Mouse (Mus musculus) embryonic fibroblast, embryonic 13.5 days (primary cell): ENCODE data around the gene Lrrc39. TPM values are rescaled to one million over a fixed set of nuclear protein-coding genes. Genes with fewer than 3 reads are reported as not detected.
A peak's percentile ranks its signal among the peaks of the same experiment; 100 is the strongest.

Experiments
- H3K27ac ChIP-seq: 2 replicates; pipeline ENCODE4 v1.5.1; 2012; ENCODE audit warnings: low read length, control low read depth, inconsistent platforms; ENCODE audit not compliant: insufficient read depth
- H3K4me1 ChIP-seq: 2 replicates; pipeline ENCODE4 v1.6.1; 2011; ENCODE audit warnings: low read length; ENCODE audit not compliant: control insufficient read depth, insufficient read depth
- H3K4me3 ChIP-seq: 2 replicates; pipeline ENCODE4 v1.5.1; 2011; ENCODE audit warnings: mild to moderate bottlenecking, control low read depth, low read length; ENCODE audit not compliant: insufficient read depth
- CTCF ChIP-seq: IDR thresholded peaks from 2 replicates; pipeline ENCODE4 v1.5.1; 2011; ENCODE audit warnings: mild to moderate bottlenecking, control low read depth, low read length, moderate library complexity, borderline replicate concordance; ENCODE audit not compliant: insufficient read depth
- POLR2A ChIP-seq: IDR thresholded peaks from 2 replicates; pipeline ENCODE4 v1.6.1; 2011; ENCODE audit warnings: low read depth, mild to moderate bottlenecking, control low read depth, low read length, moderate library complexity
- polyA plus RNA-seq: library from polyadenylated mRNA; stranded (reverse); fragments of >200 nt; gene quantifications from 2 replicates; pipeline ENCODE4 v1.2.4, GENCODE M21; 2011; ENCODE audit warnings: low read depth; ENCODE audit not compliant: missing spikeins, insufficient read length

Gene Lrrc39
- 0.43 TPM in 1 of 2 replicates, not detected in the other for polyA plus RNA-seq

GRCm38 (mm10) chr3:116562408-116563094, at the start of gene Lrrc39:
Lrrc39 (plus strand) TSS chr3:116562973.
- TF ChIP-seq CTCF (no peak), POLR2A (no peak)
- Histone ChIP-seq H3K4me3 (no peak within 1 kb of the TSS), H3K27ac (peak within 1 kb of the TSS; percentile 27; the same call in 1 of the 2 replicates), H3K4me1 (no peaks in the 10 kb centered on the region)

DNA sequence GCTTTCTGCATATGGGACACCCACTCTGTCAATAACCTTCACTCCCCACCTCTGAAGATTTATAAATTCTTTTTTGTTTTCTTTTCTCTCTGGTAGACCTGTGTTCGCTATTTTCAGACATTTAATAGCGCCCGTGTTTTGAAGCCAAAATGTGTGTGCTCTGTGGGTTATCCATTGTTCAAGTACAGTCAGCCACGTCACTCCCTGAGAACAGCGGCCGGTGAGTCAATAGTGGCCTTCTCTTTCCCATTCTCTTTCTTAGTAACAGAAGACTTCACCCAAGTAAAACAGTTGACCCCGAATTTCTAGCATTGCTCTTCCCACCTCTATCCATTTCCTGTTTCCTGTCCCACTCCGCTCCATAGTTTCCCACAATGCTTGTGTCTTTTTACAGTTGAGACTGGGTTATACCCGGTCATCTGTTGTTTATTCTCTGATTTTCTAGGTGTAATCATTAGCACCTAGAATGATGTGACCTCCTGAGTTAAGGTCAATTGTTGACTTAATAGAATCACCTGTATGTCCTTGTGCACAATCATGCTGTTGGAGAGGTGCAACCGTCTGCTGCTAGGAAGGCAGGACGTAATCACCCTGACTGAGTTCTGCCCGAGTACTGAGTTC, 42.5 kb upstream of the Lrrc39 start:
- H3K27ac ChIP-seq, result no peak overlapping the region
- H3K4me3 ChIP-seq, result no peak overlapping the region
- no peaks in the 10 kb centered on the region for H3K4me1 ChIP-seq
- TF ChIP-seq POLR2A, result no peak

- Histone ChIP-seq H3K4me1 (no peaks in the 10 kb centered on the region), H3K4me3 (no peak overlapping the region), H3K27ac (no peak overlapping the region)
- TF ChIP-seq CTCF (no peak), POLR2A (no peak)
Observed at GRCm38 (mm10) chr3:116529741-116530140, 33.0 kb upstream of the Lrrc39 start.

DNA sequence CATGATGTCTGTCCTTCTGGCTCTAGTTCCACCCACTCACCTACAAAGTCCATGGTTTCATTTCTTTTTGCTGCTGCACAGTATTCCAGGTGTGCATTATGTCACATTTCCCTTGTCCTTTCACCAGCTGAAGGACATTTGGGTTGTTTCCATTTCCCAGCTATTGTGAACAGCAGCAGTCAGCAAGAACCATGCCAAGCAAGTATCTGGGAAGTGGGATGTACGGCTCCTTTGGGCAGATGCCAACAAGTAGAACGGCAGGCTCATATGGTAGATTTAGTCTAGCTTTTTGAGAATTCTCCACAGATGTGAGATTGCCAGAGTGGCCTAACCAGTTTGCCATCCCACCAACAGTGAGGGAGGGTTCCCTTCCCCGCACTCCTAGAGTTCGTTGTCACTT, 31.9 kb upstream of the Lrrc39 start:
- Histone ChIP-seq H3K27ac (no peak overlapping the region), H3K4me1 (no peaks in the 10 kb centered on the region)
- TF ChIP-seq POLR2A, result no peak
- no peak for TF ChIP-seq CTCF

GRCm38 (mm10) chr3:116536428-116537199, 26.2 kb upstream of the Lrrc39 start:
- Histone ChIP-seq H3K27ac (no peak overlapping the region), H3K4me1 (no peaks in the 10 kb centered on the region; the same call in 1 of the 2 replicates), H3K4me3 (no peak overlapping the region)
- no peak for TF ChIP-seq CTCF
- no peak for TF ChIP-seq POLR2A

More for the DNA sequence above, 31.9 kb upstream of the Lrrc39 start:
- no peak overlapping the region for H3K4me3 ChIP-seq

- no peak for TF ChIP-seq POLR2A
- TF ChIP-seq CTCF, result no peak
- Histone ChIP-seq H3K27ac (no peak overlapping the region), H3K4me3 (no peak overlapping the region), H3K4me1 (no peaks in the 10 kb centered on the region; the same call in 1 of the 2 replicates)
Observed at GRCm38 (mm10) chr3:116537200-116537573, 25.6 kb upstream of the Lrrc39 start.

DNA sequence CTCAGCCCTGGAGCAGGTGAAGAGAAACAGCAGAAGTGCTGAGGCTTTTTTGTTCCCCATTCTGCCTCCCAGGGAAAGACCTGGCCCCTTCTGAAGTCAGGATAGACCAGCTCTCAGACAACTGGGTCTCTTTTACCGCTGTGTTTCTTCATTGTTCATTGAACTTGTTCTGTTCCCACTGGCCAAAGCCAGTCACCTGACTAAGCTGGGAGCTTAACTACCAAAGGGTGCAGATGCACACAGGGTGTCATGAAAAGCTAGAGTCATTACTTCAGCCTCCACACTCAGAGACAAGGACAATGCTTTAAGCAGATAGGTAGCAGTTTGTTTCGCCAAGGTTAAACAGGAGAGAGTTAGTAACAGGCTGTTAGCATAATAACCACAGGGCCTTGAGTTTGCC, 20.7 kb upstream of the Lrrc39 start:
- no peaks in the 10 kb centered on the region for H3K4me1 ChIP-seq
- H3K27ac ChIP-seq, result no peak overlapping the region
- no peak overlapping the region for H3K4me3 ChIP-seq
- TF ChIP-seq POLR2A (no peak), CTCF (no peak)

DNA sequence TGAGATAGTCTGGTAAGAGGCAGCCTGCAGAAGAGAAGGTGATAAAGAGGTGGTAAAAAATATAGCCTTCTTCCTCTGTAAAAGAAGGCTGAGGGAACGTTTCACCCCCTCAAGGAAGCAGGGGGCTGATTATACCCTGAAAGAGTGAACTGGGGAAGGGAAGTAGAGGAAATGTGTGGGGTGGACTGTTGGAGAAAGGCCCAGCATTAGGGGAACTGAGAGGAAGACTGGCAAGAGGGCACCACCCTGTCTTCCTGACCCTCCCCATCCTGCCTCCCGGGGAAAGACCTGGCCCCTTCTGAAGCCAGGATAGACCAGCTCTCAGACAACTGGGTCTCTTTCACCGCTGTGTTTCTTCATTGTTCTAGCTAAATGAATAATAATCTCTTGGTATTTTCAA, 20.2 kb upstream of the Lrrc39 start:
- TF ChIP-seq POLR2A, result no peak
- no peak for TF ChIP-seq CTCF
- H3K4me1 ChIP-seq, result no peaks in the 10 kb centered on the region
- no peak overlapping the region for H3K4me3 ChIP-seq
- H3K27ac ChIP-seq, result no peak overlapping the region

- Histone ChIP-seq H3K27ac (no peak overlapping the region), H3K4me3 (no peak overlapping the region), H3K4me1 (peaks cover 6% of the 10 kb centered on the region)
- TF ChIP-seq CTCF (no peak), POLR2A (no peak)
Observed at GRCm38 (mm10) chr3:116547430-116547829, 15.3 kb upstream of the Lrrc39 start.
